Mouse (Mus musculus) kidney, embryonic 16.5 days (tissue): ENCODE results near the gene Stxbp3. TPM values are rescaled to one million over a fixed set of nuclear protein-coding genes. Genes with fewer than 3 reads are reported as not detected.
A peak's percentile ranks its signal among the peaks of the same experiment; 100 is the strongest.
"Not testable (repeated sequence)": the region's sequence is repeated elsewhere in the genome, so short reads cannot be mapped to it uniquely, and the experiment has no call there.

ENCODE experiments used
- ATAC-seq: fragments of 200-750 bp; cut with Nextera tagmentation; 2 replicates; pipeline ENCODE4 v1.8.0; 2017; ENCODE audit warnings: moderate TSS enrichment; ENCODE audit not compliant: low FRiP score, low TSS enrichment
- H3K27ac ChIP-seq: fragments of 300-500 bp; sonication (generic); 2 replicates; pipeline ENCODE4 v1.5.1; 2014; ENCODE audit warnings: low read length
- H3K27me3 ChIP-seq: fragments of 300-500 bp; sonication (generic); 2 replicates; pipeline ENCODE4 v1.6.1; 2014; ENCODE audit warnings: low read length, control low read depth, mixed read lengths; ENCODE audit not compliant: insufficient read depth
- H3K36me3 ChIP-seq: fragments of 300-500 bp; sonication (generic); 2 replicates; pipeline ENCODE4 v1.6.1; 2014; ENCODE audit warnings: low read length, control low read depth, mixed read lengths; ENCODE audit not compliant: insufficient read depth
- H3K4me1 ChIP-seq: fragments of 300-500 bp; sonication (generic); 2 replicates; pipeline ENCODE4 v1.6.1; 2014; ENCODE audit warnings: low read length, control low read depth, mixed read lengths; ENCODE audit not compliant: insufficient read depth
- H3K4me2 ChIP-seq: fragments of 300-500 bp; sonication (generic); replicated peaks from 2 replicates; pipeline ENCODE4 v1.6.1; 2014; ENCODE audit warnings: low read depth, low read length
- H3K4me3 ChIP-seq: fragments of 300-500 bp; sonication (generic); 2 replicates; pipeline ENCODE4 v1.5.1; 2014; ENCODE audit warnings: mild to moderate bottlenecking, low read length
- H3K9ac ChIP-seq: fragments of 300-500 bp; sonication (generic); replicated peaks from 2 replicates; pipeline ENCODE4 v1.6.1; 2014; ENCODE audit warnings: low read length
- H3K9me3 ChIP-seq: fragments of 300-500 bp; sonication (generic); 2 replicates; pipeline ENCODE4 v1.6.1; 2016; ENCODE audit warnings: low read length, control low read depth
- WGBS: fragments of 180-500 bp; shearing (Covaris S2); extraction: QIAGEN DNeasy Blood & Tissue Kit; methylation state at CpG from one replicate; pipeline ENCODE4 v1.1.7; 2014; 5-methylcytosine and 5-hydroxymethylcytosine counted together
- polyA plus RNA-seq: library from polyadenylated mRNA; unstranded; fragments of >200 nt; fragmentation: Nextera tagmentation; extraction: Ambion mirVana; gene quantifications from 2 replicates; pipeline ENCODE4 v1.2.1, GENCODE M21; 2015

Gene Stxbp3
- polyA plus RNA-seq, 1 experiment from 2014 or later = 38.8 TPM

GRCm38 (mm10) chr3:108880544-108881507, 40.5 kb upstream of the Stxbp3 start:
- Histone ChIP-seq H3K4me1 (peaks cover 10% of the 10 kb centered on the region), H3K9ac (0 out of 2 replicates have a peak overlapping the region, but pooled peaks have one; percentile 7), H3K4me3 (peak overlapping the region; percentile 4; the same call in 1 of the 2 replicates), H3K36me3 (no peaks in the 10 kb centered on the region), H3K27me3 (no peaks in the 10 kb centered on the region), H3K9me3 (no peaks in the 10 kb centered on the region), H3K4me2 (peak overlapping the region; percentile 39), H3K27ac (peak overlapping the region; percentile 53)
- WGBS = 32% methylated on average over 28 of the region's 28 CpGs
- ATAC-seq = peak; percentile 84

DNA sequence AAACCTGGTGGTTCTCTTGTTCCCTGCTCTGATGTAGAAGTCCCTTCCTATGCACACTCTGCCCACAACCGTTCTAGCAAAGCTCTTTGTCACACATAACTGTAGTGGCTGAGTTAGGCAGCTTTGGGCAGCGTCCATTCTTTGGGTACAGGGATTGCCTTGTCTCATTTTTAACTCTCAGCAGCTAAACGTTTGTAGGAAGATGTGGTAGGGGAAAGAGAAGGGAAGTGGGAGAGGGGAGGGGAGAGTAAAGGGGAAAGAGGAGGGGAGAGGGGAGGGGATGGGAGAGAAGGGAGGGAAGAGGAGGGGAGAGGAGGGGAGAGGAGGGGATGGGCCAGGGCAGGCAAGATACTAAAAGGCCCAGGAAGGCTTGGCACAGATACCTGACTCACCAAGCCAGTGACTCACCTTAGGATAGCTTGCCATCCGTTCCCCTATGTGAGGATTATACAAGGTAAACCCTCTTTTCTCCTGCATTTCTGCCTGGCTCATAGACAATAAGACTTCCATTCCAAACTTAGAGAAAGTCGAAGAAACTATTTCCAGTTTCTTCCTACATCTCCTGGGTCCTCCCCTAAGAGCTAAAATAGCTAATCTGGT, 39.6 kb upstream of the Stxbp3 start:
- WGBS = 62% methylated on average over 5 of the region's 5 CpGs
- Histone ChIP-seq H3K4me1 (peaks cover 10% of the 10 kb centered on the region), H3K27me3 (no peaks in the 10 kb centered on the region), H3K9ac (no peak overlapping the region), H3K36me3 (no peaks in the 10 kb centered on the region), H3K27ac (no peak overlapping the region), H3K4me2 (no peak overlapping the region), H3K9me3 (no peaks in the 10 kb centered on the region), H3K4me3 (no peak overlapping the region)
- no peak for ATAC-seq

- Histone ChIP-seq H3K27ac (no peak overlapping the region), H3K4me1 (peaks cover 10% of the 10 kb centered on the region), H3K36me3 (no peaks in the 10 kb centered on the region), H3K4me3 (no peak overlapping the region), H3K9me3 (no peaks in the 10 kb centered on the region), H3K27me3 (no peaks in the 10 kb centered on the region), H3K9ac (no peak overlapping the region), H3K4me2 (no peak overlapping the region)
- no peak for ATAC-seq
- 49% methylated on average over 2 of the region's 2 CpGs for WGBS
Observed at GRCm38 (mm10) chr3:108879129-108879528, 38.8 kb upstream of the Stxbp3 start.

DNA sequence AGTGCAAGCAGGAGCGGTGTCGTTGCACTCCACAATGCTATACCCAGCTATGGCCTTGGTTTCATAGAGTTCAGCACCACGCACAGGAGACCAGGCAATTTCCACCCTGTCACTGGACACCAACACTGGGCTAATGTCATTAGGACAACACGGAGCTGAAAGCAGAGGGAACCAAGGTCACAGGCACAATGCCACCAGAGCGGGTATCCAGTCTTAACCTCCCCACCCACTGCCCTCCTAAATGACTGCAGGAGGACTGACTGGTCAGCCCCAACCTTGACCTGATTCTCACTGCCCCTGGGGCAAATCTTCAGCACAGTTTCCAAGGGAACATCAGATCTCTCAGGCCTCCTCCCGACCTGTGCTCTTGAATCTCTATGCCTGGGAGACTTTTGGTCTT, 30.3 kb upstream of the Stxbp3 start:
- 0 out of 2 replicates have a peak, but pooled peaks cover 5% of the 10 kb centered on the region for H3K9me3 ChIP-seq
- no peak overlapping the region for H3K27ac ChIP-seq
- no peak for ATAC-seq
- H3K4me1 ChIP-seq = no peaks in the 10 kb centered on the region
- no peak overlapping the region for H3K4me3 ChIP-seq
- no peak overlapping the region for H3K4me2 ChIP-seq
- H3K9ac ChIP-seq = no peak overlapping the region
- H3K27me3 ChIP-seq = no peaks in the 10 kb centered on the region
- 74% methylated on average over 6 of the region's 6 CpGs for WGBS
- no peaks in the 10 kb centered on the region for H3K36me3 ChIP-seq

GRCm38 (mm10) chr3:108867449-108867848, 27.1 kb upstream of the Stxbp3 start:
- ATAC-seq = no peak
- Histone ChIP-seq H3K9ac (no peak overlapping the region), H3K27me3 (no peaks in the 10 kb centered on the region), H3K36me3 (no peaks in the 10 kb centered on the region), H3K4me3 (no peak overlapping the region), H3K27ac (no peak overlapping the region), H3K4me1 (no peaks in the 10 kb centered on the region), H3K4me2 (no peak overlapping the region), H3K9me3 (0 out of 2 replicates have a peak, but pooled peaks cover 5% of the 10 kb centered on the region)
- WGBS = 90% methylated on average over 3 of the region's 3 CpGs

DNA sequence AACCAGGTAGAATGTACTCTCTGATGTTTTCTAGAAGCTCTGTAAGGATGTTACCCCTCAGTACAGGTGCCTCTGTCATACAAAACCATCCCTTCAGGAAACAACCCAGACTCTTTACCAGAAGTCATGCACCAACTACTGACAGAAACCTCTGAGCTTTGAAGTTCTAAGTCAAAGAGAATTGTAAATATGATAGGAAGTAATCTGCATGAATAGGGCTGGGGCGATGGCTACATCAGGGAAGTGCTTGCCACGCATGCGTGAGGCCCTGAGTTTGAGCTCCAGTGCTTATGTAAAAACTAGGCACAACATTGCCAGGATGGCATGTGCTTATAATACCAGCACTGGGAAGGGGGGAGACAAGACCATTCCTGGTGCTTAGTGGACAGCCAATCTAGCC, 25.4 kb upstream of the Stxbp3 start:
- WGBS = 96% methylated on average over 3 of the region's 3 CpGs

GRCm38 (mm10) chr3:108865129-108865528, 24.8 kb upstream of the Stxbp3 start:
- WGBS = 58% methylated on average over 3 of the region's 3 CpGs
- Histone ChIP-seq H3K27me3 (no peaks in the 10 kb centered on the region), H3K4me3 (no peak overlapping the region), H3K9ac (no peak overlapping the region), H3K27ac (no peak overlapping the region), H3K4me2 (no peak overlapping the region), H3K4me1 (no peaks in the 10 kb centered on the region), H3K9me3 (0 out of 2 replicates have a peak, but pooled peaks cover 5% of the 10 kb centered on the region), H3K36me3 (no peaks in the 10 kb centered on the region)
- no peak for ATAC-seq

More for the DNA sequence above, 25.4 kb upstream of the Stxbp3 start:
- no peaks in the 10 kb centered on the region for H3K36me3 ChIP-seq
- H3K9ac ChIP-seq = no peak overlapping the region
- 0 out of 2 replicates have a peak, but pooled peaks cover 5% of the 10 kb centered on the region for H3K9me3 ChIP-seq
- no peaks in the 10 kb centered on the region for H3K27me3 ChIP-seq
- no peak for ATAC-seq
- no peak overlapping the region for H3K4me3 ChIP-seq
- H3K27ac ChIP-seq = no peak overlapping the region
- no peaks in the 10 kb centered on the region for H3K4me1 ChIP-seq
- no peak overlapping the region for H3K4me2 ChIP-seq

DNA sequence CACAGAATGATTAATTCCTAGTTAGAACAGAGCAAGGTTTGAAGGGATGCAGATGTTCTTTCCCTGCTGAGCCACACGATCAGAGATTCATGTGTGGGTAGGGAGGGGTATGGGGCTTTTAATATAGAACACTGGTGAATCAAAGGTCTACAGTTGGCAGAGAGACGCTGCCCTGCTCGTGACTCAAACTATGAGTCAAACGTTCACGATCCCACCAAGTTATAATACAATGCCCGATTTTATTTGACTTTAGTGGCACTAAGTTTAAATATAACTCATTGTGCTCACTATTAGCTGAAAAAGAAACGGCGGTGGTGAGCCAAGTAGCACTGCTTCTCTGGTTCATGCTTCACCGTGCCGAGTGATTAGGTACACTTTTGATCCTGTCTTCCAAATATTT, 22.8 kb upstream of the Stxbp3 start:
- 0 out of 2 replicates have a peak, but pooled peaks cover 5% of the 10 kb centered on the region for H3K9me3 ChIP-seq
- H3K4me2 ChIP-seq = no peak overlapping the region
- H3K27me3 ChIP-seq = no peaks in the 10 kb centered on the region
- 84% methylated on average over 10 of the region's 10 CpGs for WGBS
- ATAC-seq = no peak
- H3K9ac ChIP-seq = no peak overlapping the region
- H3K36me3 ChIP-seq = no peaks in the 10 kb centered on the region
- H3K4me3 ChIP-seq = no peak overlapping the region
- peaks cover 5% of the 10 kb centered on the region; the same call in 1 of the 2 replicates for H3K4me1 ChIP-seq
- H3K27ac ChIP-seq = no peak overlapping the region

GRCm38 (mm10) chr3:108862282-108862681, 22.0 kb upstream of the Stxbp3 start:
- not testable (repeated sequence) for H3K4me2 ChIP-seq, H3K9me3 ChIP-seq, H3K4me3 ChIP-seq, H3K27me3 ChIP-seq, H3K4me1 ChIP-seq, H3K9ac ChIP-seq, H3K27ac ChIP-seq, ATAC-seq, H3K36me3 ChIP-seq
- WGBS = 84% methylated on average over 4 of the region's 4 CpGs

DNA sequence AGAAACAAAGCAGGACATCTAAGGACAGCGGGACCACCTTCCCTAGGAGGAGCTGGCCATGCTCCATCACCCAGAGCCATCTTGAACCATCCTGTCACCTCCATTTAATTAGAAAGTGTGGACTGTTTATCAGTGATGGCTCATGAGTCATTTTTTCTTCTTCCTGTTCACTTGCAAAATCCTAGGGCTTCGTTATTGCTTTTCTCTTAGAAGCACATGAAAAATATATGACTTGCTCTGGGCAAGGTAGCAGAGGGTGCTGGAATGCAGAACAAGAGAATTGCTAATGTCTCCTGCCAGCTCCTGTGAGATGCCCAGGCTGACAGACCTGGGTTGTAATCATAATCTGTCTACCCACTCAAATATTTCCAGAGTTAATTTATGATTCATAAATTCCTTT, 20.5 kb upstream of the Stxbp3 start:
- ATAC-seq = no peak
- H3K27ac ChIP-seq = no peak overlapping the region
- H3K4me1 ChIP-seq = peaks cover 12% of the 10 kb centered on the region; the same call in 1 of the 2 replicates
- H3K36me3 ChIP-seq = no peaks in the 10 kb centered on the region
- no peak overlapping the region for H3K9ac ChIP-seq
- no peaks in the 10 kb centered on the region for H3K27me3 ChIP-seq
- no peaks in the 10 kb centered on the region for H3K9me3 ChIP-seq
- WGBS = 76% methylated on average over 2 of the region's 2 CpGs
- H3K4me2 ChIP-seq = no peak overlapping the region
- H3K4me3 ChIP-seq = no peak overlapping the region
